Mouse (Mus musculus) right cerebral cortex, postnatal 36 days (tissue): ENCODE results near the gene Ovca2.

Experiments used
- DNase-seq, 2 experiments: peaks; one replicate each; pipeline ENCODE4 v3.0.0; 2022; ENCODE audit warnings: low spot score in 2 of 2, mixed read lengths in 1 of 2

Gene Ovca2

GRCm38 (mm10) chr11:75178672-75179208 lies at the start of gene Ovca2:
TSS of gene Ovca2 (minus strand) at chr11:75178835.
- peak; percentile 78 to 85 for DNase-seq

GRCm38 (mm10) chr11:75227632-75228031 lies 49.0 kb upstream of the Ovca2 start:
- no peak for DNase-seq

GRCm38 (mm10) chr11:75224835-75225234 lies 46.2 kb upstream of the Ovca2 start:
- DNase-seq: no peak

- DNase-seq: no peak
Observed at GRCm38 (mm10) chr11:75224062-75224461, 45.4 kb upstream of the Ovca2 start.

DNA sequence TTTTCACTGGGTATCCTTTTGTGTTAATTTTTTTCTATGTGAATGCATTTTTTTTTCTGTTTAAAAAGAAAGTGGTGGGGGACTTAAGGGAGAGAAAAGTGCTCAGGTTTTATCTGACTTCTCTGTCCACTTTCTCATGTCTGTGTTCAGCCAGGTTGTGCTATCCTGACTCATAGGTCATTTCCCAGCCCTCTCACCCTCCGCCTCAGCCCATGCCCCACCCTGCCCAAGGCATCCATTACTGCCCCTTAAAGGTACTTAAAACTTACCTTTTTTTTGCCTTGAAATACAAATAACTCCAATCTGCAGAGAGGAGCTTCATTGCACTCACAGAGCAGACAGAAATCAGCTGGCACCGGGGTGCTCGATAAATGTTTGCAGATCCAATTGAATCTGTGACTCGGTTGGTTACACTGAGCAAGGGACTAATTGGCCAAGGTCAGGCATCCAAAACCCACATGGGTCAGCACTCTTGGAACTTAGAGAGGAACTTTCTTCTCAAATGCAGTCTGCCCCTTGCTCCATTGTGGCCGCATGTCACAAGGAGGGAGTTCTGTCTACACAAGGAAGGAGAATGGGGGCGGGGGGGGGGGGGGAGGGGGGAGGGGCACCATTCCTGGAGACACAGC lies 42.0 kb upstream of the Ovca2 start:
- no peak for DNase-seq

GRCm38 (mm10) chr11:75220115-75220514 lies 41.5 kb upstream of the Ovca2 start:
- DNase-seq: no peak

- no peak for DNase-seq
Observed at GRCm38 (mm10) chr11:75214081-75214950, 35.7 kb upstream of the Ovca2 start.

GRCm38 (mm10) chr11:75213372-75214080 lies 34.9 kb upstream of the Ovca2 start:
- DNase-seq: no peak

DNA sequence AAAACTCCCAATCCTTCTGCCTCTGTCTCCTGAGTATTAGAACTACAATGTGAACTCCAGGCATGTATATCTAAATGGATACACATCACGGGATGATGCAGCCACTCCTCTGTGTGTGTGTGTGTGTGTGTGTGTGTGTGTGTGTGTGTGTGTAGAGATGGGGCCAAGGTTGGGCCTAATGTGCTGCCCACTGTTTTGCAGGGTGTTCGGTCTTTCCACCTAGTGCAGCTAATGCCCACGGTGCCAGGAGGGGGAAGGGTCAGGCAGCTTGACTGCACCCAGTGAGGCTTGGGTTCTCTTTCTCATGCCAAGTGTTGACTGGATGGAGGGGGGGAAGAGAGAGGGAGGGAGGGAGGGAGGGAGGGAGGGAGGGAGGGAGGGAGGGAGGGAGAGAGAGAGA lies 34.2 kb upstream of the Ovca2 start:
- no peak for DNase-seq

DNA sequence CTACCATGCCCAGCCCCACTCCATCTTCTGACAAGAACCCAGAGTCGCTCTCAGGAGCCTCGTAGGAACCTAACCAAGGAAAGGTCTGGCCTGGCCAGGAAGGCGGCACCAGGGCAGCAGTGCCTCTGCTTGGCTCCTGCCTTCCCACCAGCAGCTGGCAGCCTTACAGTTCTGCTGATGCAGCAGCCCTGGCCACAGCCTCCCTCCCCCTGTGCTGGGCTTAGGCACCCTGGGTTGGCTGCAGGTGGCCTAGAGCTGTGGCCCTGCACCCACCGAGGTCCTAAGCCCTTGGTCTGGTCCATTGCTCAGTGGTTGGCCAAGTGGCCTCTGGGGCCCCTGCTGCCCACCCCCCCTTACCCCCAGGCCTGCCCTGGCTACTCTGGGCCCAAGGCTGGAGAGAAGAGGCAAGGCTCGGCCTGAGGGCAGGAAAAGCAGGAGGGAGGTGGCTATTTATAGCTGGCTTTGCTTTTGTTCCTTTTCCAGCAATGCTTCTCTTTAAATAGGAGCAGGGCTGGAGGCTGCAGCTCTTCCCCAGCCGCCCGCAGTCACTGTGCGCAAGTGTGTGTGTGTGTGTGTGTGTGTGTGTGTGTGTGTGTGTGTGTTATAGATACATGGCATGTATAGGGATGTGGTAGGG lies 33.5 kb upstream of the Ovca2 start:
- DNase-seq: peak in 1 of 2 experiments; percentile 49

GRCm38 (mm10) chr11:75210755-75211154 lies 32.1 kb upstream of the Ovca2 start:
- DNase-seq: no peak

DNA sequence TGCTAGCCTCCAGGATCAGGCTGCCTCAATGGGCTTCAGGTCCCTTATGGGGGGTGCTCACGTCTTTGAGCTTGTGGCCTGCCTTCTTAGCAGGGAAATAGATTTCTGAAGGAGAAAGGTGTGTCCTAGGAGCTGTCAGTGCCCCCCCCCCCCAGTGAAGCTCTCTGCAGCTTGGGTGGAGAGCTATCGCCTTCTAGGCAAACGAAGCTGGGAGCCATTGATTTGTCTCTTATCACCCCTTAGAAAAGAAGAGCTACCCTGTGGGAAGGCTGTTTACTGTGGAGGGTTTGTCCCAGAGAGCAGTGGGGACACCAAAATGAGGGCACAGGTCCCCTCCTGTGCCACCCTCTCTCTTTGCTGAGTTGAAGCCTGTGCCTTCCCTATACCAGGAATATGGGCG lies 31.5 kb upstream of the Ovca2 start:
- no peak for DNase-seq

- no peak for DNase-seq
Observed at GRCm38 (mm10) chr11:75209363-75209762, 30.7 kb upstream of the Ovca2 start.

GRCm38 (mm10) chr11:75206347-75206746 lies 27.7 kb upstream of the Ovca2 start:
- no peak for DNase-seq

GRCm38 (mm10) chr11:75204472-75204871 lies 25.8 kb upstream of the Ovca2 start:
- DNase-seq: no peak

- no peak for DNase-seq
Observed at GRCm38 (mm10) chr11:75203926-75204325, 25.3 kb upstream of the Ovca2 start.

- DNase-seq: no peak
Observed at GRCm38 (mm10) chr11:75201721-75202120, 23.1 kb upstream of the Ovca2 start.

GRCm38 (mm10) chr11:75200935-75201334 lies 22.3 kb upstream of the Ovca2 start:
- peak; percentile 77 to 82 for DNase-seq

- DNase-seq: no peak
Observed at GRCm38 (mm10) chr11:75199951-75200350, 21.3 kb upstream of the Ovca2 start.

DNA sequence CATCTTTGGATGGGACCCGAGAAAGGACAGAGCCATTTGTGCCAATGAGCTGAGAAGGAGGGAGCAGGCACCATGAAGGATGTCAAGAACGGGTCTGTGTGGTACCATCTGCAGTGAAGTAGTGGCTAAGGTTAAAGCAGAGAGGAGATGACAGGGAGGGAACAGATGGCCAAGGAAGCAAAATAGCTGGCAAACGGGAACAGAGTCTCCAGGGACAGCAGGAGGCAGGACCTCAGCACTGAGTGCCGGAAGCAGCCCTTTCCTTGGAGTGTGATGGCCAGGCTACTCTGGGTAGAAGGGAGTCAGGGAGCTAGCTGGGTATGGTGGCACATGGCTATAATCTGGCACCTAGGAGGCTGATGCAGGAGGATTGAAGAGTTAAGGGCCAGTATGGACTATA lies 20.2 kb upstream of the Ovca2 start:
- no peak for DNase-seq

- no peak for DNase-seq
Observed at GRCm38 (mm10) chr11:75197956-75198355, 19.3 kb upstream of the Ovca2 start.

GRCm38 (mm10) chr11:75196131-75196530 lies 17.5 kb upstream of the Ovca2 start:
- no peak for DNase-seq
